ENCODE assay signal across 8 mouse cellular contexts in the genomic region with DNA sequence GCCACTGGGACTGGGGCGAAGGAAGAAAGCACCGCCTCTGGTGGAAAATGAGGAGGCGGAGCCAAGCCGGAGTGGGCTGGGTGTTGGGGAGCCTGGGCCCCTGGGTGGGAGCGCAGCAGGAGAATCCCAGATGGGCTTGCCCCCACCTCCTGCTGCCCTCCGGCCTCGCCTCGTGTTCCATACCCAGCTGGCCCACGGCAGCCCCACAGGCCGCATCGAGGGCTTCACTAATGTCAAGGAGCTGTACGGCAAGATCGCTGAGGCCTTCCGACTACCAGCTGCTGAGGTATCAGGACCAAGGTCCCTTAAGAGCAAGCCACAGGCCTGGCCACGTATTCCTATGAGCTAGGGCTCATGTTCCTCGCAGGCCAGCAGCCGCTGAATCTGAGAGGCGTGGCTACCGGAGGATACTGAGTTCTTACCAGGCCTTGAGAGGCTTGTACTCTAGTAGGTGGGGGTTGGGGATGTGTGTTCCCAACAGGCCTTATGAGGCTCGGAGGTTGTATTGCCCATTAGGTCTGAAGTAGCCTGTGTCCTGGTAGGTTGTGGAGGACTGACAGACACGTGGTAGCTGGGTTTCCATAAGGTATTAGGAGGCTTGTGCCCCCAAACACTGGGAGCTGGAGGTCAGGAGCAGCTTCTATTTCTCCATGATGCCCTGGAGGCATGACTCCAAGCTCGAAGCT. TPM values are rescaled to one million over a fixed set of nuclear protein-coding genes. Genes with fewer than 3 reads are reported as not detected.
DNase-seq lines count a peak whose midpoint lies in the region; ATAC-seq lines count a peak whose summit lies in the region.

No protein-coding gene starts in this region.

- H3K9ac ChIP-seq in heart, embryonic 16.5 days (ENCODE audit: low read length) = peak overlapping the region; percentile 32; the same call in 1 of the 2 replicates
- H3K9ac ChIP-seq in limb, embryonic 11.5 days (ENCODE audit: low read length) = peak overlapping the region; percentile 37
- no peak overlapping the region for H3K9ac ChIP-seq in neural tube, embryonic 12.5 days

- peak; percentile 28 for DNase-seq in urinary bladder, adult 2 months (ENCODE audit: low spot score)
- DNase-seq in urinary bladder, postnatal 10 days (ENCODE audit: low spot score) = no peak
- DNase-seq in limb, embryonic 11.5 days (ENCODE audit: low spot score) = peak; percentile 62
- no peak for DNase-seq in spleen, postnatal 4 days (ENCODE audit: low spot score in 2 of 2)
- no peak for DNase-seq in spleen, postnatal 36 days (ENCODE audit: low spot score in 2 of 2)
- no peak for DNase-seq in MN1 (ENCODE audit: low spot score)

- peaks cover 7% of the 10 kb centered on the region for H3K36me3 ChIP-seq in heart, embryonic 16.5 days (ENCODE audit: control insufficient read depth, insufficient read depth)
- no peaks in the 10 kb centered on the region; the same call in 1 of the 2 replicates for H3K36me3 ChIP-seq in limb, embryonic 11.5 days (ENCODE audit: control insufficient read depth, insufficient read depth, low read length)
- H3K36me3 ChIP-seq in neural tube, embryonic 12.5 days = peaks cover 19% of the 10 kb centered on the region

- ATAC-seq in heart, embryonic 16.5 days (replicated peaks; ENCODE audit: extremely low read depth, insufficient read depth, low FRiP score) = no peak
- ATAC-seq in limb, embryonic 11.5 days (ENCODE audit: insufficient number of reproducible peaks, low FRiP score, low TSS enrichment, low read depth) = peak; percentile 44; the same call in 1 of the 2 replicates
- ATAC-seq in neural tube, embryonic 12.5 days (ENCODE audit: low FRiP score, low read depth) = peak; percentile 1; the same call in 1 of the 2 replicates

- H3K27ac ChIP-seq in heart, embryonic 16.5 days (ENCODE audit: low read length) = no peak overlapping the region
- H3K27ac ChIP-seq in limb, embryonic 11.5 days (replicated peaks; ENCODE audit: low read depth, low read length) = 0 out of 2 replicates have a peak overlapping the region, but pooled peaks have one; percentile 30
- no peak overlapping the region; the same call in 1 of the 2 replicates for H3K27ac ChIP-seq in neural tube, embryonic 12.5 days

- H3K4me2 ChIP-seq in heart, embryonic 16.5 days (ENCODE audit: low read depth, low read length) = peak overlapping the region; percentile 52
- peak overlapping the region; percentile 32 for H3K4me2 ChIP-seq in limb, embryonic 11.5 days (ENCODE audit: low read depth, severe bottlenecking)
- peak overlapping the region; percentile 45 for H3K4me2 ChIP-seq in neural tube, embryonic 12.5 days (replicated peaks)

- H3K27me3 ChIP-seq in heart, embryonic 16.5 days (ENCODE audit: control insufficient read depth, insufficient read depth, low read length) = no peaks in the 10 kb centered on the region
- no peaks in the 10 kb centered on the region for H3K27me3 ChIP-seq in limb, embryonic 11.5 days (ENCODE audit: control insufficient read depth, insufficient read depth, low read length)
- H3K27me3 ChIP-seq in neural tube, embryonic 12.5 days (replicated peaks) = no peaks in the 10 kb centered on the region

- peaks cover 30% of the 10 kb centered on the region for H3K4me1 ChIP-seq in heart, embryonic 16.5 days (ENCODE audit: control insufficient read depth, insufficient read depth, low read length)
- peaks cover 30% of the 10 kb centered on the region for H3K4me1 ChIP-seq in limb, embryonic 11.5 days (ENCODE audit: control insufficient read depth, insufficient read depth, low read length)
- H3K4me1 ChIP-seq in neural tube, embryonic 12.5 days = peaks cover 35% of the 10 kb centered on the region

- WGBS in heart, embryonic 16.5 days = 21% methylated on average over 22 of the region's 22 CpGs
- 8% methylated on average over 22 of the region's 22 CpGs for WGBS in limb, embryonic 11.5 days
- 13% methylated on average over 22 of the region's 22 CpGs for WGBS in neural tube, embryonic 12.5 days

- peak overlapping the region; percentile 6; the same call in 1 of the 2 replicates for H3K4me3 ChIP-seq in heart, embryonic 16.5 days (ENCODE audit: low read length)
- H3K4me3 ChIP-seq in limb, embryonic 11.5 days (ENCODE audit: low read depth, low read length) = 0 out of 2 replicates have a peak overlapping the region, but pooled peaks have one; percentile 8
- H3K4me3 ChIP-seq in neural tube, embryonic 12.5 days = no peak overlapping the region

- H3K9me3 ChIP-seq in heart, embryonic 16.5 days (replicated peaks; ENCODE audit: control insufficient read depth, low read length) = no peaks in the 10 kb centered on the region
- no peaks in the 10 kb centered on the region for H3K9me3 ChIP-seq in limb, embryonic 11.5 days (ENCODE audit: control insufficient read depth, low read length)
- no peaks in the 10 kb centered on the region for H3K9me3 ChIP-seq in neural tube, embryonic 12.5 days

RNA-seq across cellular contexts. Expression of a gene that starts 5.3 kb away (rescaled TPM):
- polyA plus RNA-seq in urinary bladder, adult 2 months (2012; rRNA removed) = 4.9 and 5.5 TPM in 2 replicates
- polyA plus RNA-seq in heart, embryonic 16.5 days (2015; fragmentation: Nextera tagmentation; extraction: Ambion mirVana) = 0.43 and 0.69 TPM in 2 replicates
- polyA plus RNA-seq in limb, embryonic 11.5 days (2014; fragmentation: Nextera tagmentation; extraction: Ambion mirVana) = 0.59 and 1.6 TPM in 2 replicates
- polyA plus RNA-seq in neural tube, embryonic 12.5 days (2016; fragmentation: Nextera tagmentation; extraction: Ambion mirVana) = 0.41 and 0.66 TPM in 2 replicates

RNA-seq across cellular contexts. Expression of a gene that starts 8.7 kb away (rescaled TPM):
- 86.2 and 102 TPM in 2 replicates for polyA plus RNA-seq in urinary bladder, adult 2 months (2012; rRNA removed)
- polyA plus RNA-seq in heart, embryonic 16.5 days (2015; fragmentation: Nextera tagmentation; extraction: Ambion mirVana) = 135 and 146 TPM in 2 replicates
- polyA plus RNA-seq in limb, embryonic 11.5 days (2014; fragmentation: Nextera tagmentation; extraction: Ambion mirVana) = 163 and 178 TPM in 2 replicates
- 182 and 186 TPM in 2 replicates for polyA plus RNA-seq in neural tube, embryonic 12.5 days (2016; fragmentation: Nextera tagmentation; extraction: Ambion mirVana)

RNA-seq across cellular contexts. Expression of a gene that starts 37.8 kb away (rescaled TPM):
- polyA plus RNA-seq in urinary bladder, adult 2 months (2012; rRNA removed) = 39.0 and 43.3 TPM in 2 replicates
- 17.5 and 20.2 TPM in 2 replicates for polyA plus RNA-seq in heart, embryonic 16.5 days (2015; fragmentation: Nextera tagmentation; extraction: Ambion mirVana)
- polyA plus RNA-seq in limb, embryonic 11.5 days (2014; fragmentation: Nextera tagmentation; extraction: Ambion mirVana) = 28.8 and 30.1 TPM in 2 replicates
- 30.0 and 32.1 TPM in 2 replicates for polyA plus RNA-seq in neural tube, embryonic 12.5 days (2016; fragmentation: Nextera tagmentation; extraction: Ambion mirVana)

RNA-seq across cellular contexts. Expression of a gene that starts 53.1 kb away (rescaled TPM):
- polyA plus RNA-seq in urinary bladder, adult 2 months (2012; rRNA removed) = 30.7 and 36.8 TPM in 2 replicates
- polyA plus RNA-seq in heart, embryonic 16.5 days (2015; fragmentation: Nextera tagmentation; extraction: Ambion mirVana) = 47.8 and 49.3 TPM in 2 replicates
- polyA plus RNA-seq in limb, embryonic 11.5 days (2014; fragmentation: Nextera tagmentation; extraction: Ambion mirVana) = 75.6 and 78.2 TPM in 2 replicates
- 60.2 and 63.0 TPM in 2 replicates for polyA plus RNA-seq in neural tube, embryonic 12.5 days (2016; fragmentation: Nextera tagmentation; extraction: Ambion mirVana)

RNA-seq across cellular contexts. Expression of a gene that starts 53.4 kb away (rescaled TPM):
- polyA plus RNA-seq in urinary bladder, adult 2 months (2012; rRNA removed) = 298 and 313 TPM in 2 replicates
- 372 and 402 TPM in 2 replicates for polyA plus RNA-seq in heart, embryonic 16.5 days (2015; fragmentation: Nextera tagmentation; extraction: Ambion mirVana)
- 679 and 704 TPM in 2 replicates for polyA plus RNA-seq in limb, embryonic 11.5 days (2014; fragmentation: Nextera tagmentation; extraction: Ambion mirVana)
- polyA plus RNA-seq in neural tube, embryonic 12.5 days (2016; fragmentation: Nextera tagmentation; extraction: Ambion mirVana) = 760 and 802 TPM in 2 replicates

Comparison
In these comparisons a context has a peak if more than half of its experiments do, and no peak if none do; other contexts are left out.
1. DNase-seq: peak in urinary bladder, adult 2 months (single experiment) and limb, embryonic 11.5 days (single experiment); none in urinary bladder, postnatal 10 days (single experiment), spleen, postnatal 4 days (0 of 2), spleen, postnatal 36 days (0 of 2) and MN1 (single experiment).
2. Peak in every context shown above with its lines, with median percentiles within 50 percentile points of each other: H3K4me2 ChIP-seq.